Mouse (Mus musculus) midbrain, embryonic 16.5 days (tissue): Measurements from ENCODE around the gene Acox3. TPM values are rescaled to one million over a fixed set of nuclear protein-coding genes. Genes with fewer than 3 reads are reported as not detected.

ENCODE experiments used
- ATAC-seq: fragments of 200-750 bp; cut with Nextera tagmentation; 2 replicates; pipeline ENCODE4 v1.8.0; 2017; ENCODE audit warnings: moderate TSS enrichment
- H3K27ac ChIP-seq: fragments of 300-500 bp; sonication (generic); 2 replicates; pipeline ENCODE4 v1.5.1; 2014; ENCODE audit warnings: mild to moderate bottlenecking, low read length, mixed read lengths
- H3K27me3 ChIP-seq: fragments of 300-500 bp; sonication (generic); 2 replicates; pipeline ENCODE4 v1.6.1; 2014; ENCODE audit warnings: low read depth, low read length, mixed read lengths; ENCODE audit not compliant: control insufficient read depth, insufficient read depth
- H3K36me3 ChIP-seq: fragments of 300-500 bp; sonication (generic); 2 replicates; pipeline ENCODE4 v1.6.1; 2014; ENCODE audit warnings: mild to moderate bottlenecking, low read length, moderate library complexity, mixed read lengths; ENCODE audit not compliant: control insufficient read depth, insufficient read depth
- H3K4me1 ChIP-seq: fragments of 300-500 bp; sonication (generic); 2 replicates; pipeline ENCODE4 v1.6.1; 2014; ENCODE audit warnings: mild to moderate bottlenecking, low read length, mixed read lengths; ENCODE audit not compliant: control insufficient read depth, insufficient read depth
- H3K4me2 ChIP-seq: fragments of 300-500 bp; sonication (generic); 2 replicates; pipeline ENCODE4 v1.6.1; 2014; ENCODE audit warnings: mild to moderate bottlenecking, low read length, mixed read lengths
- H3K4me3 ChIP-seq: fragments of 300-500 bp; sonication (generic); 2 replicates; pipeline ENCODE4 v1.5.1; 2014; ENCODE audit warnings: low read depth, mild to moderate bottlenecking, low read length, moderate library complexity, mixed read lengths
- H3K9ac ChIP-seq: fragments of 300-500 bp; sonication (generic); 2 replicates; pipeline ENCODE4 v1.6.1; 2014; ENCODE audit warnings: low read depth, low read length, mixed read lengths
- H3K9me3 ChIP-seq: fragments of 300-500 bp; sonication (generic); replicated peaks from 2 replicates; pipeline ENCODE4 v1.6.1; 2014; ENCODE audit warnings: mild to moderate bottlenecking, low read length, mixed read lengths; ENCODE audit not compliant: control insufficient read depth, poor library complexity, severe bottlenecking
- WGBS: fragments of 180-500 bp; shearing (Covaris S2); extraction: QIAGEN DNeasy Blood & Tissue Kit; methylation state at CpG from one replicate; pipeline ENCODE4 v1.1.7; 2014; 5-methylcytosine and 5-hydroxymethylcytosine counted together
- polyA plus RNA-seq: library from polyadenylated mRNA; unstranded; fragments of >200 nt; fragmentation: Nextera tagmentation; extraction: Ambion mirVana; gene quantifications from 2 replicates; pipeline ENCODE4 v1.2.1, GENCODE M21; 2015

The Acox3 gene
- polyA plus RNA-seq: 14.2 and 14.9 TPM in 2 replicates

- H3K4me1 ChIP-seq: peaks cover 15% of the 10 kb centered on the region
- peak within 1 kb of the TSS; percentile 89 for H3K4me2 ChIP-seq
- H3K27me3 ChIP-seq: peaks cover 7% of the 10 kb centered on the region
- H3K27ac ChIP-seq: peak within 1 kb of the TSS; percentile 80
- no peaks in the 10 kb centered on the region for H3K9me3 ChIP-seq
- peak within 1 kb of the TSS; percentile 70 for H3K9ac ChIP-seq
- no peaks in the 10 kb centered on the region for H3K36me3 ChIP-seq
- ATAC-seq: peak; percentile 97
- H3K4me3 ChIP-seq: peak within 1 kb of the TSS; percentile 56
- WGBS: under 1% methylated on average over 35 of the region's 35 CpGs
Observed at GRCm38 (mm10) chr5:35582445-35583220, at the start of gene Acox3. Gene Acox3, plus strand, starts transcription at chr5:35583040.

DNA sequence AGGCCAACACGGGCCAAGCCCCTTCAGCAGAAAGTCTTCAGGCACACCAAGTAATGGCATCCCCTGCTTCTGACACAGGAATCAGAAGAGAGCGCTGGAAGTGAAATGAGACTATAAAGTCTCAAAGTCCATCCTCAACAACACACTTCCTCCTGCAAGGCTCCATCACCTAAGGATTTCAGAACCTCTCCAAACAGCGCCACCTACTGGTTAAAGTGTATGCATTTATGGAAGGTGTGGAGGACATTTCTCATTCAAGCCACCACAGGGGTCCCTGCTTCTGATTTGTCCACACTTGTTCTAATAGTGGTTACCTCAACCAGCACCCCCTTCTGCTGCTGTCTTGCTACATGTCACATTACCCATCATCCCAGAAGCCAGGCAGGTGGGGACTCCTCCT is 46.6 kb upstream of the Acox3 start:
- Histone ChIP-seq H3K9me3 (no peaks in the 10 kb centered on the region), H3K27me3 (no peaks in the 10 kb centered on the region), H3K9ac (no peak overlapping the region), H3K4me1 (no peaks in the 10 kb centered on the region), H3K4me2 (no peak overlapping the region), H3K36me3 (no peaks in the 10 kb centered on the region), H3K4me3 (no peak overlapping the region), H3K27ac (no peak overlapping the region)
- no peak for ATAC-seq
- WGBS: 70% methylated on average over 3 of the region's 3 CpGs

GRCm38 (mm10) chr5:35537474-35537873 is 45.4 kb upstream of the Acox3 start:
- Histone ChIP-seq H3K4me2 (no peak overlapping the region), H3K9ac (no peak overlapping the region), H3K4me3 (no peak overlapping the region), H3K4me1 (no peaks in the 10 kb centered on the region), H3K36me3 (no peaks in the 10 kb centered on the region), H3K9me3 (no peaks in the 10 kb centered on the region), H3K27me3 (no peaks in the 10 kb centered on the region), H3K27ac (no peak overlapping the region)
- WGBS: 67% methylated on average over 1 of the region's 1 CpGs
- no peak for ATAC-seq

GRCm38 (mm10) chr5:35538022-35538421 is 44.8 kb upstream of the Acox3 start:
- no peaks in the 10 kb centered on the region for H3K4me1 ChIP-seq
- no peak overlapping the region for H3K4me2 ChIP-seq
- no peak overlapping the region for H3K4me3 ChIP-seq
- WGBS: 87% methylated on average over 3 of the region's 3 CpGs
- H3K9me3 ChIP-seq: no peaks in the 10 kb centered on the region
- no peak overlapping the region for H3K9ac ChIP-seq
- no peaks in the 10 kb centered on the region for H3K36me3 ChIP-seq
- no peak overlapping the region for H3K27ac ChIP-seq
- ATAC-seq: no peak
- H3K27me3 ChIP-seq: no peaks in the 10 kb centered on the region

- Histone ChIP-seq H3K27ac (no peak overlapping the region), H3K9ac (no peak overlapping the region), H3K27me3 (no peaks in the 10 kb centered on the region), H3K36me3 (no peaks in the 10 kb centered on the region), H3K4me1 (no peaks in the 10 kb centered on the region), H3K4me3 (no peak overlapping the region), H3K4me2 (no peak overlapping the region), H3K9me3 (no peaks in the 10 kb centered on the region)
- WGBS: 53% methylated on average over 4 of the region's 4 CpGs
- no peak for ATAC-seq
Observed at GRCm38 (mm10) chr5:35539576-35539975, 43.3 kb upstream of the Acox3 start.

DNA sequence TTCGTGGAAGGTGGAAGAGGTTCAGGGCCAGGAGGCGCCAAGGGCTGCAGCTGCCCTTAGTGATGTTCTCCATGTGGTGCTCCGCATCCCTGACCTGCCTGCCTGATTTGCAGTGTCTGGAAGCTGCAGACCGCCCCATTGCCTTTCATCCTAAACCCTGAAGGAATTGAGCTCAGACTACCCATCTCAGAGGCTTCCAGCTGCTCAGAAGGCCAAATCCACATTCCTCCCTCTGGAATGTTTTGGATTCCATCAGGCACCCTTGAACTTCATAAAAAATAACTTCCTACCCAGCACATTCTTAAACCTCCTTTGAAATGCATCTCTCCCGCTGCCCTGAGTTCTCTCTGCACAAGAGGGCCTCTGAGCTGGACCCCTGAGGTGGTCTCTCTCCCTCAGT is 42.3 kb upstream of the Acox3 start:
- H3K36me3 ChIP-seq: no peaks in the 10 kb centered on the region
- no peak overlapping the region for H3K4me2 ChIP-seq
- 64% methylated on average over 5 of the region's 5 CpGs for WGBS
- H3K9ac ChIP-seq: no peak overlapping the region
- H3K4me3 ChIP-seq: no peak overlapping the region
- no peak for ATAC-seq
- H3K27ac ChIP-seq: no peak overlapping the region
- H3K4me1 ChIP-seq: no peaks in the 10 kb centered on the region
- no peaks in the 10 kb centered on the region for H3K27me3 ChIP-seq
- no peaks in the 10 kb centered on the region for H3K9me3 ChIP-seq

DNA sequence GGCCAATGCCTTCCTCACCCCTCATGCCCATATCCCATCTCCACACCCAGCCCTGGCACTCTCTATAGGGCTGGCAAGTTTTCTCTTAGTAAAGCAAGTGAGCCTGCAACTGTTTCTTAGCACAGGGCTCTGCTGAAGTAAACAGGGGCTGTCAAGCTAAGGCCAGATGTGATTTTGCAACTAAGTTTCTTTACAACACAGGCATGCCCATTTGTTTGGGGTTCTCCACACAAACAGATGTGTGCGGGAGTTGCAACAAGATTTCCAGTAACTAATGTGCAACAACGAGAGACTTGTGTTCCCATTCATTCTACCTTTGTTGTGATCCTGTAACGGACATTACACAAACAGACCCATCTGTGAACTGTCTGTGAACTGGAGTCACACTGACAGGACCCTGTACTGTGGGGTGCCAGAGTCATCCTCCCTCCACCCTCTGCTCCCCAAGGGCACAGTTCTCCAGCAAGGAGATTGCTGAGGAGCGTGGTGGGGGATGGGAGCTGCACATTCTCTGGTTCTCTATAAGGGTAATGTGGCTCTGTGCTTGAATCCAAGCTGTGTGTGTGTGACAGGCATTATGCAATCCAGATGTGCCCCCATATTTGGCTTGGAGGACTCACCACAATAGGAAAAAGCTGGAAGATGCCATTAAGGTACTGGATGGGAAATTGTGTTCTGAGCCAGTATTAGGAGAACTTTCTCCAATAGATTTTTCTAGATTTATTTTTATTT is 41.6 kb upstream of the Acox3 start:
- Histone ChIP-seq H3K4me3 (no peak overlapping the region), H3K4me1 (no peaks in the 10 kb centered on the region), H3K9ac (no peak overlapping the region), H3K9me3 (no peaks in the 10 kb centered on the region), H3K4me2 (no peak overlapping the region), H3K27me3 (no peaks in the 10 kb centered on the region), H3K36me3 (no peaks in the 10 kb centered on the region), H3K27ac (no peak overlapping the region)
- WGBS: 78% methylated on average over 4 of the region's 4 CpGs
- no peak for ATAC-seq

DNA sequence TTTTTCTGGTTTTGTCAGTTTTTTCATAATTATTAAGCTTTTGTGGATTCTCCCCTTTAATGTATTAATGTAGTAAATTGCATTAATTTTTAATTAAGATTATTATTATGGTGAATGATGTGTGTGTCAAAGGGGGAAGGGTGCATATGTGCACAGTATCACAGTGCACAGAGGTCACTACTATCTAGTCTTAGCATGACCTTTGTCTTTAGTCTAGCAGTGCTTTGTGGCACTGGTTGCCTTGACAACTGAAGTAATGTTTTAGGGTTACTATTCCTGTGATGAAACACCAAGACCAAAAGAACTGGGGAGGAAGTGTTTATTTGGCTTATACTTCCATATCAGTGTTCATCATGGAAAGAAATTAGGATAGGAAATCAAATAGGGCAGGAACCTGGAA is 36.7 kb upstream of the Acox3 start:
- H3K9me3 ChIP-seq: no peaks in the 10 kb centered on the region
- no peak overlapping the region for H3K4me2 ChIP-seq
- no peaks in the 10 kb centered on the region for H3K36me3 ChIP-seq
- no peak for ATAC-seq
- no peak overlapping the region for H3K4me3 ChIP-seq
- H3K27me3 ChIP-seq: no peaks in the 10 kb centered on the region
- H3K9ac ChIP-seq: no peak overlapping the region
- no peak overlapping the region for H3K27ac ChIP-seq
- H3K4me1 ChIP-seq: no peaks in the 10 kb centered on the region
